Mouse (Mus musculus): Measurements from ENCODE around the gene Slc38a5.

Slc38a5 gene

GRCm38 (mm10) chrX:8314905-8315304 is 44.0 kb downstream of the Slc38a5 start:
- peak; percentile 40 to 73 for DNase-seq

GRCm38 (mm10) chrX:8327124-8327523 is 56.2 kb downstream of the Slc38a5 start, which contains the start of gene Ssxb10:
Gene Ssxb10, plus strand, starts transcription at chrX:8327424.
- no peak for DNase-seq
